Mouse (Mus musculus): ENCODE results near the gene Rnf168. TPM values are rescaled to one million over a fixed set of nuclear protein-coding genes. Genes with fewer than 3 reads are reported as not detected.
A peak's percentile ranks its signal among the peaks of the same experiment; 100 is the strongest.

The Rnf168 gene
- polyA plus RNA-seq, 1 experiment from 2014 or later: 21.0 TPM

DNA sequence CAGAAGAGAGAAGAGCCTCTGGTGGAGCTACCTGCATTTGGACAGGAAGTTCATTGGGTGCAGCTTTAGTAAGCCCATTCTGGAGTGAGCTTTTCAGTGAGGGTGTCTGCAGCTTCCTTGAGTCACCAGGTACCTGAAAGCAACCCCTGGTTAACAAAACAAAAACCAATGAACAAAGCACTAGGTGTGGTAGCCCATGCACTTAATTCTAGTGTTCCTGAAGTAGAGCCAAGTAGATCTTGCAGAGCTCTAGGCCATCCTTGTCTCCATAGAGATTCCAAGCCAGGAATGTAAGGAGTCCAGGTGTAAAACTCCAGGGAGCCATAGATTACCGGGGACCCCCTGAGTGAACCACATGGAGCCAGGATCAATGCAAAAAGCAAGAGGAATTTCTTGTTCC lies 25.8 kb downstream of the Rnf168 start:
- 52% methylated on average over 1 of the region's 1 CpGs for WGBS
- H3K27me3 ChIP-seq (replicated peaks; ENCODE audit: control insufficient read depth, insufficient read depth, low read length): no peaks in the 10 kb centered on the region
- no peaks in the 10 kb centered on the region for H3K4me1 ChIP-seq (ENCODE audit: control insufficient read depth, insufficient read depth, low read length)
- peaks cover 35% of the 10 kb centered on the region for H3K36me3 ChIP-seq (ENCODE audit: control insufficient read depth, insufficient read depth, low read length)
- no peak overlapping the region for H3K4me2 ChIP-seq (ENCODE audit: low read length)
- DNase-seq (ENCODE audit: low spot score) (no peak), ATAC-seq (no peak)
- H3K4me3 ChIP-seq (ENCODE audit: low read depth, low read length): no peak overlapping the region
- H3K9me3 ChIP-seq (replicated peaks; ENCODE audit: control insufficient read depth, low read length): no peaks in the 10 kb centered on the region
- H3K9ac ChIP-seq (ENCODE audit: low read length): no peak overlapping the region
- no peak overlapping the region for H3K27ac ChIP-seq (ENCODE audit: low read depth, low read length)

DNA sequence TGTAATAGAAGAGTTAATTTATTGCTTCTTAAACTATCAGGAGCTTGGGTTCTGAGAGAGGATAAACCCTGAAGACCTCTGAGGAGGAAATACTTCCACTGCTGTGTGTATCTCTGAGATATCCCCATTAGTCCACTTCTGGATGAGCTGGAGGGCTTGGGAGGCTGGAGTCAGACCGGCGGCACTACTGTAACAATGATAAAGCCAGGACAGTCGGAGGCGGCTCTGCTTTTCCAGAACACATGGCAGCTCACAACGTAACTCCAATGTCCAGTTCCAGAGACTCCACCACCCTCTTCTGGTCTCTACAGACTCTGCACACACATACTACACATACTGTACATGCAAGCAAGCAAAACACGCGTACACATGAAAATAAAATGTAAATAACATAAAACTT lies 26.6 kb downstream of the Rnf168 start:
- Histone ChIP-seq H3K9ac (ENCODE audit: low read length) (no peak overlapping the region), H3K4me2 (ENCODE audit: low read length) (no peak overlapping the region), H3K9me3 (replicated peaks; ENCODE audit: control insufficient read depth, low read length) (no peaks in the 10 kb centered on the region), H3K27me3 (replicated peaks; ENCODE audit: control insufficient read depth, insufficient read depth, low read length) (no peaks in the 10 kb centered on the region), H3K27ac (ENCODE audit: low read depth, low read length) (no peak overlapping the region), H3K36me3 (ENCODE audit: control insufficient read depth, insufficient read depth, low read length) (peaks cover 28% of the 10 kb centered on the region), H3K4me3 (ENCODE audit: low read depth, low read length) (no peak overlapping the region), H3K4me1 (ENCODE audit: control insufficient read depth, insufficient read depth, low read length) (no peaks in the 10 kb centered on the region)
- DNase-seq (ENCODE audit: low spot score) (no peak), ATAC-seq (no peak)
- WGBS: 95% methylated on average over 7 of the region's 7 CpGs

DNA sequence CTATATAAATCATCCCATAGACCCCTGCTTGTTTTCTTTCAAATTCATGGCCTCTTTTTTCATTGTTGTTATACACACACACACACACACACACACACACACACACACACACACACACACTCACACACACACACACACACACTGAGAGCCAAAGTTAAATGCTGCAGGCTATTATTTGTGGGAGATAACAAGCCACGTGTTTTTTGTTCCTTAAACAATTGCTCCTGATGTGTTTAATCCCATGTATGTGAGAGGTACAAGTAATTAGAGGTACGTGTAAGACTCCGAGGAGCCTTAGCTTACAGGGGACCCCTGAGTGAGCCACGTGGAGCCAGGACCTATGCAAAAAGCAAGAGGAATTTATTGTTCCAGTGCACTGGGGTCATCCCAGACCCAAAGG lies 34.7 kb downstream of the Rnf168 start:
- no peaks in the 10 kb centered on the region for H3K27me3 ChIP-seq (replicated peaks; ENCODE audit: control insufficient read depth, insufficient read depth, low read length)
- no peaks in the 10 kb centered on the region for H3K36me3 ChIP-seq (ENCODE audit: control insufficient read depth, insufficient read depth, low read length)
- H3K9me3 ChIP-seq (replicated peaks; ENCODE audit: control insufficient read depth, low read length): no peaks in the 10 kb centered on the region
- H3K9ac ChIP-seq (ENCODE audit: low read length): no peak overlapping the region
- ATAC-seq (no peak), DNase-seq (ENCODE audit: low spot score) (no peak)
- no peaks in the 10 kb centered on the region for H3K4me1 ChIP-seq (ENCODE audit: control insufficient read depth, insufficient read depth, low read length)
- H3K4me2 ChIP-seq (ENCODE audit: low read length): no peak overlapping the region
- WGBS: 51% methylated on average over 4 of the region's 4 CpGs
- no peak overlapping the region for H3K27ac ChIP-seq (ENCODE audit: low read depth, low read length)
- no peak overlapping the region for H3K4me3 ChIP-seq (ENCODE audit: low read depth, low read length)

DNA sequence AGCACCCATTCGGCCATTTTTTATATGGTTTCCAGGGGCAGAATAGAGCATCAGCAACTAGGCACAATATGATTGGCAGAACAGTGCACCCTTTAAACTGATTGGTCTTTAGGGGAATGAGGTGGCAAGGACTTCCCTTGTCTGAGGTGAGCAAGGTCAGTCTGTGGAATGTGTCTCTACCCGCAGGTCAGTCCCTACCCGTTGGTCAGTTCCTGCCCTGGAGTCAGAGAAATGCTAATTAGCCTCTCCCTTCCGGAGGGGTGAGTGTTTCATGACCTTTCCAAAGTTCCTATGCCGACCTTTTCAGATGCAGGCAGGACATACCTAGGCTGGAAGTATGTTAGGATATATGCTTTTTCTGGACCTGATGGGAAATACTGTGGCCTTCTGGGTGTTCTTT lies 35.1 kb downstream of the Rnf168 start:
- Histone ChIP-seq H3K4me2 (ENCODE audit: low read length) (no peak overlapping the region), H3K9ac (ENCODE audit: low read length) (no peak overlapping the region), H3K9me3 (replicated peaks; ENCODE audit: control insufficient read depth, low read length) (no peaks in the 10 kb centered on the region), H3K4me3 (ENCODE audit: low read depth, low read length) (no peak overlapping the region), H3K4me1 (ENCODE audit: control insufficient read depth, insufficient read depth, low read length) (no peaks in the 10 kb centered on the region), H3K27ac (ENCODE audit: low read depth, low read length) (no peak overlapping the region), H3K27me3 (replicated peaks; ENCODE audit: control insufficient read depth, insufficient read depth, low read length) (no peaks in the 10 kb centered on the region), H3K36me3 (ENCODE audit: control insufficient read depth, insufficient read depth, low read length) (no peaks in the 10 kb centered on the region)
- 58% methylated on average over 5 of the region's 5 CpGs for WGBS
- no peak for ATAC-seq
- DNase-seq (ENCODE audit: low spot score): no peak

DNA sequence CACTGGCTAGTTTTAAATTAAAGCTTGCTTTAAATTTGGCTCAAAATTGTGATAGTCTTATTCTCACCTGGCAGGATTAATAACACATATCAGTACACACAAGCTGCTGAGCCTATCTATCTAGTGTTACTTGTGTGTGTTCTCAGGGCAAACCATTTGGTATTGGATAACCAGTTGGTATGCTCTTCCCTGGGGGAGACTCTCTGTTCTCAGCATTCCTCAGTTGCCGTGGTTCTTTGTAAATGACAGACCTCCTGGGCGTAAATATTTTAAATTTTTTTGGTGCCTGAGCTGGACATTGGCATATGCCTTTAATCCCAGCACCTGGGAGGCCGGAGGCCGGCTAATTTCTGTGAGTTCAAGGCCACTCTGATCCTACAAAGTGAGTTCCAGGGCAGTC lies 35.6 kb downstream of the Rnf168 start:
- Histone ChIP-seq H3K9me3 (replicated peaks; ENCODE audit: control insufficient read depth, low read length) (no peaks in the 10 kb centered on the region), H3K4me2 (ENCODE audit: low read length) (no peak overlapping the region), H3K4me3 (ENCODE audit: low read depth, low read length) (no peak overlapping the region), H3K36me3 (ENCODE audit: control insufficient read depth, insufficient read depth, low read length) (no peaks in the 10 kb centered on the region), H3K9ac (ENCODE audit: low read length) (no peak overlapping the region), H3K27ac (ENCODE audit: low read depth, low read length) (no peak overlapping the region), H3K27me3 (replicated peaks; ENCODE audit: control insufficient read depth, insufficient read depth, low read length) (no peaks in the 10 kb centered on the region), H3K4me1 (ENCODE audit: control insufficient read depth, insufficient read depth, low read length) (no peaks in the 10 kb centered on the region)
- WGBS: 70% methylated on average over 4 of the region's 4 CpGs
- ATAC-seq: no peak
- no peak for DNase-seq (ENCODE audit: low spot score)

DNA sequence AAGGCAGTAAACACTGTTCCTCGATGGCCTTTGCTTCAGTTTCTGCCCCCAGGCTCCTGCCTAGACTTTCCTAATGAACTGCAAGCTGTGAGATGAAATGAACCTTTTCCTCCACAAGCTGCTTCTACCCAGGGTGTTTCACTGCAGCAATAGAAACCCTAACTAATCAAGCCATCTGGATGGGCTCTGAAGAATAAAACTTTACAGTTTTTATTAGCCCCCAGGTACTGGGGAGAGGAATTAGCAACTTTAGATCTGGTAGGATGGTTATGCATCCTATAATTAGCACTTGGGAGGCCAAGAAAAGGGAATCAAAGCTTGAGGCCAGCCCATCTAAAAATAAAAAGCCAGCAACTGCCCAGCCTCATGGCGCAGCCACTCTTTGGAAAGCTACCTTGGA lies 39.3 kb downstream of the Rnf168 start:
- WGBS: 67% methylated on average over 2 of the region's 2 CpGs
- no peak for DNase-seq (ENCODE audit: low spot score)

DNA sequence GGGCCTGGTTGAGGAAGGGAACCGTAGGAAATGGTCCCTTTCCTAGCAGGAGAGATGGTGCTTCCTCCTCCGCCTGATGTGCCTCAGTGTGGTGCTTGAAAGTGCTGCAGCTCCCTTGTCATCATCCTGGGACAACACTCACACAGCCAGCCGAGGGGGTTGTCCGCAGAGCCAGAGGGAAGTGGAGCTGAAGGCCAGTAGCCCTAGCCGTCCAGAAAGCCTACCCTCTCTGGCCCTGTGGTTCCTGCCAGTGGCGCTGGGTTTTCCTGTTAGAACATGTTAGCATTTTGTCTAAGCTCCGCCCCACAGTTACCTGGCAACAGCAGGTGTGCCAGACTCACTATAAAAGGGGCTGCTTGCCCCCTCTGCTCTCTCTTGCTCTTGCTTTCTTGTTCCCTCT lies 46.7 kb downstream of the Rnf168 start:
- Histone ChIP-seq H3K4me3 (ENCODE audit: low read depth, low read length) (no peak overlapping the region), H3K4me2 (ENCODE audit: low read length) (no peak overlapping the region), H3K27me3 (replicated peaks; ENCODE audit: control insufficient read depth, insufficient read depth, low read length) (no peaks in the 10 kb centered on the region), H3K36me3 (ENCODE audit: control insufficient read depth, insufficient read depth, low read length) (no peaks in the 10 kb centered on the region), H3K9me3 (replicated peaks; ENCODE audit: control insufficient read depth, low read length) (no peaks in the 10 kb centered on the region), H3K27ac (ENCODE audit: low read depth, low read length) (no peak overlapping the region), H3K9ac (ENCODE audit: low read length) (no peak overlapping the region), H3K4me1 (ENCODE audit: control insufficient read depth, insufficient read depth, low read length) (no peaks in the 10 kb centered on the region)
- 34% methylated on average over 7 of the region's 7 CpGs for WGBS
- ATAC-seq (no peak), DNase-seq (ENCODE audit: low spot score) (no peak)

More for the DNA sequence above, 39.3 kb downstream of the Rnf168 start:
- H3K4me1 ChIP-seq (ENCODE audit: control insufficient read depth, insufficient read depth, low read length): no peaks in the 10 kb centered on the region
- no peaks in the 10 kb centered on the region for H3K36me3 ChIP-seq (ENCODE audit: control insufficient read depth, insufficient read depth, low read length)
- no peaks in the 10 kb centered on the region for H3K9me3 ChIP-seq (replicated peaks; ENCODE audit: control insufficient read depth, low read length)
- H3K4me2 ChIP-seq (ENCODE audit: low read length): no peak overlapping the region
- H3K9ac ChIP-seq (ENCODE audit: low read length): no peak overlapping the region
- H3K27ac ChIP-seq (ENCODE audit: low read depth, low read length): no peak overlapping the region
- no peak for ATAC-seq
- H3K27me3 ChIP-seq (replicated peaks; ENCODE audit: control insufficient read depth, insufficient read depth, low read length): no peaks in the 10 kb centered on the region
- H3K4me3 ChIP-seq (ENCODE audit: low read depth, low read length): no peak overlapping the region

DNA sequence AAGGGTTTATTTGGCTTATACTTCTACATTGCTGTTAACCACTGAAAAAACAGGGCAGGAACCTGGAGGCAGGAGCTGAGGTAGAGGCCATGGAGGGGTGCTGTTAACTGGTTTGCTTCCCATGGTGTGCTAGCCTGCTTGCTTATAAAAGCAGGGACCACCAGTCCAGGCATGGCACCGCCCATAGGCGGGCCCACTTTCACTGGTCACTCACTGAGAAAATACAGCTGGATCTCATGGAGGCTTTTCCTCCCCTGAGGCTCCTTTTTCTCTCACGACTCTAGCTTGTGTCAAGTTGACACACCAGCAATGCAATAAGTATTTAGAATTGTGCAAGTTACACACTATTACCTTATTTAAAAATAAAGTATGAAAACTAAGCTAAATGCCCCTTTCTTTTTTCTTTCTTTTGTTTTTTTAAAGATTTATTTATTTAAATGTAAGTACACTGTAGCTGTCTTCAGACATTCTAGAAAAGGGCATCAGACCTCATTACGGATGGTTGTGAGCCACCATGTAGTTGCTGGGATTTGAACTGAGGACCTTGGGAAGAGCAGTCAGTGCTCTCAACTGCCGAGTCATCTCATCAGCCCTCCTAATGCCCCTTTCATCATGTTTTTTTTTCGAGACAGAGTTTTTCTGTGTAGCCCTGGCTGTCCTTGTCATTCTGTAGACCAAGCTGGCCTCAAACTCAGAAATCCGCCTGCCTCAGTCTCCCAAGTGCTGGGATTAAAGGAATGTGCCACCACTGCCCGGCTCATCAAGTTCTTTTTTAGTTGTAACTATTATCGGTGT lies 53.8 kb downstream of the Rnf168 start:
- Histone ChIP-seq H3K4me3 (ENCODE audit: low read depth, low read length) (peak overlapping the region; percentile 98), H3K9me3 (replicated peaks; ENCODE audit: control insufficient read depth, low read length) (no peaks in the 10 kb centered on the region), H3K9ac (ENCODE audit: low read length) (peak overlapping the region; percentile 46; the same call in 1 of the 2 replicates), H3K27me3 (replicated peaks; ENCODE audit: control insufficient read depth, insufficient read depth, low read length) (no peaks in the 10 kb centered on the region), H3K4me2 (ENCODE audit: low read length) (peak overlapping the region; percentile 46), H3K4me1 (ENCODE audit: control insufficient read depth, insufficient read depth, low read length) (no peaks in the 10 kb centered on the region), H3K36me3 (ENCODE audit: control insufficient read depth, insufficient read depth, low read length) (no peaks in the 10 kb centered on the region), H3K27ac (ENCODE audit: low read depth, low read length) (no peak overlapping the region)
- ATAC-seq (no peak), DNase-seq (ENCODE audit: low spot score) (no peak)
- WGBS: 56% methylated on average over 9 of the region's 9 CpGs

DNA sequence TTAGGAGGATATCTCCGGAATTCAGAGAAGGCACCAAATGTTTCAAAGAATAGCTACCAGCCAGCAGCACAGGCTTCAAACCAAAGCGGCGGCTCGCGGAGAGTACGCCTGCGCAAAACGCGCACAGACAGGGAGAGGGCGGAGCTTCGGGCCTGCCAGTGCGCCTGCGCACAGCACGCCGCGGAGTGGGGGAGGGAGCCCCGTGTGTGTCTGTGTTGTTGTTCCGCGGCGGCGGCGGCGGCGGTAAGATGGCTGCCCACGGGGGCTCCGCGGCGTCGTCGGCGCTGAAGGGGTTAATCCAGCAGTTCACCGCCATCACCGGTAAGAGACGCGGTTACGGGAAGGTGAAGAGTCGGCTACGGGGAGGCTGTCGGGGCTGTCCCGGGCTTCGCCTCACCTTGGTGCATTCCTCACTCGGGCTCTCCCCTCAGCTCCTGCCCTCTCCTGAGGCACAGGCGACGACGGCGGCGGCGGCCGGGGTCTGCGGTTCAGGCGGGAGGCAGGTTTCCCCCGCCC lies 54.8 kb downstream of the Rnf168 start, which contains the start of gene Ubxn7:
Gene Ubxn7 (plus strand): TSS at position 218 of the 516 bp plus-strand sequence.
- Histone ChIP-seq H3K9ac (ENCODE audit: low read length) (peak within 1 kb of the TSS; percentile 98), H3K27me3 (replicated peaks; ENCODE audit: control insufficient read depth, insufficient read depth, low read length) (no peaks in the 10 kb centered on the region), H3K36me3 (ENCODE audit: control insufficient read depth, insufficient read depth, low read length) (no peaks in the 10 kb centered on the region), H3K4me2 (ENCODE audit: low read length) (peak within 1 kb of the TSS; percentile 65), H3K9me3 (replicated peaks; ENCODE audit: control insufficient read depth, low read length) (no peaks in the 10 kb centered on the region), H3K27ac (ENCODE audit: low read depth, low read length) (peak within 1 kb of the TSS; percentile 94), H3K4me3 (ENCODE audit: low read depth, low read length) (peak within 1 kb of the TSS; percentile 98), H3K4me1 (ENCODE audit: control insufficient read depth, insufficient read depth, low read length) (no peaks in the 10 kb centered on the region)
- WGBS: under 1% methylated on average over 43 of the region's 52 CpGs
- ATAC-seq (peak; percentile 98), DNase-seq (ENCODE audit: low spot score) (peak; percentile 97)

Measured in forebrain, embryonic 14.5 days (tissue).